ENCODE assay signal across 27 mouse cellular contexts in the genomic region with DNA sequence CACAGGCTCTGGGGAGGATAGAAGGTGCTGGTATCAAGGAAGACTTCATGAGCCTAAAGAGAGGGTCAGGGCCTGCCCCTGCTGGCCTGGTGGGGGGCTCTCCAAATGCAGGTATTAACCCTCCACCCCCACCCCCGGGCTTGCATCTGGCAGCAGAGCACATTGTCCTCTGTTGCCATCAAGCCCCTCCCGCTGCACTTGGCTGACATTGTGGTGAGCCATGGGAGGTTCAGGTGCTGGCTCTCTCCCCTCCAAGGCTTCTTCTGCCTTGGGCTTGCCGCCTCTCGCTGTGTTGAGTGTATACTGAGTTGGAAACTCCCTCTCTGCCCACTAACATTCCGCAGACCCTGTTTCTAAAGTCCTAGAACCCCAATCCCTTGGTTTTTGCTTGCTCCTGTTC.
DNase-seq lines count a peak whose midpoint lies in the region; ATAC-seq and TF ChIP-seq lines count a peak whose summit lies in the region.
"Had no signal": no experiment of that assay in that cellular context is flagged by ENCODE, and none has a peak within 500 bp of the region (broad histone marks: within the 10 kb centered on the region; RNA-seq: fewer than 3 reads in every experiment).

No protein-coding gene starts in this region.

- no peaks in the 10 kb centered on the region for H3K27me3 ChIP-seq in cerebellum, adult 2 months (ENCODE audit: control insufficient read depth, insufficient read depth, low read length)
- no peaks in the 10 kb centered on the region for H3K27me3 ChIP-seq in forebrain, embryonic 13.5 days
- H3K27me3 ChIP-seq in forebrain, embryonic 15.5 days = no peaks in the 10 kb centered on the region
- no peaks in the 10 kb centered on the region for H3K27me3 ChIP-seq in limb, embryonic 15.5 days
- H3K27me3 ChIP-seq in limb, embryonic 10.5 days (ENCODE audit: low read depth, poor library complexity, severe bottlenecking) = no peaks in the 10 kb centered on the region
- H3K27me3 ChIP-seq in neural tube, embryonic 13.5 days = no peaks in the 10 kb centered on the region
- H3K27me3 ChIP-seq: CH12.LX; heart, embryonic 15.5 days; hindbrain, embryonic 15.5 days; kidney, embryonic 15.5 days; limb, embryonic 13.5 days had no signal

- H3K9me3 ChIP-seq in forebrain, embryonic 13.5 days (replicated peaks) = no peaks in the 10 kb centered on the region
- no peaks in the 10 kb centered on the region for H3K9me3 ChIP-seq in forebrain, embryonic 15.5 days
- no peaks in the 10 kb centered on the region for H3K9me3 ChIP-seq in limb, embryonic 15.5 days
- H3K9me3 ChIP-seq in limb, embryonic 10.5 days (replicated peaks) = no peaks in the 10 kb centered on the region
- H3K9me3 ChIP-seq in neural tube, embryonic 13.5 days = no peaks in the 10 kb centered on the region
- H3K9me3 ChIP-seq: heart, embryonic 15.5 days; hindbrain, embryonic 15.5 days; kidney, embryonic 15.5 days; limb, embryonic 13.5 days had no signal

- H3K27ac ChIP-seq in cerebellum, adult 2 months (ENCODE audit: insufficient read depth, low read length) = 0 out of 2 replicates have a peak overlapping the region, but pooled peaks have one; percentile 28
- H3K27ac ChIP-seq in forebrain, embryonic 13.5 days = 0 out of 2 replicates have a peak overlapping the region, but pooled peaks have one; percentile 16
- no peak overlapping the region for H3K27ac ChIP-seq in forebrain, embryonic 15.5 days (replicated peaks)
- 0 out of 2 replicates have a peak overlapping the region, but pooled peaks have one; percentile 57 for H3K27ac ChIP-seq in limb, embryonic 15.5 days
- H3K27ac ChIP-seq in limb, embryonic 10.5 days = no peak overlapping the region
- H3K27ac ChIP-seq in neural tube, embryonic 13.5 days (replicated peaks) = 0 out of 2 replicates have a peak overlapping the region, but pooled peaks have one; percentile 13
- H3K27ac ChIP-seq: heart, embryonic 15.5 days; hindbrain, embryonic 15.5 days; kidney, embryonic 15.5 days; left cerebral cortex, adult 2 months; limb, embryonic 13.5 days; liver, embryonic 14.5 days; macrophage had no signal

- H3K9ac ChIP-seq in forebrain, embryonic 13.5 days = no peak overlapping the region
- H3K9ac ChIP-seq in forebrain, embryonic 15.5 days (replicated peaks) = no peak overlapping the region
- H3K9ac ChIP-seq in limb, embryonic 15.5 days = no peak overlapping the region
- no peak overlapping the region for H3K9ac ChIP-seq in neural tube, embryonic 13.5 days
- H3K9ac ChIP-seq: forebrain, postnatal 0 days; heart, embryonic 15.5 days; hindbrain, embryonic 15.5 days; kidney, embryonic 15.5 days; limb, embryonic 13.5 days; liver, embryonic 14.5 days had no signal

- no peak for ATAC-seq in forebrain, embryonic 13.5 days
- no peak for ATAC-seq in forebrain, embryonic 15.5 days (replicated peaks)
- ATAC-seq in limb, embryonic 15.5 days (ENCODE audit: insufficient number of reproducible peaks, low FRiP score, low TSS enrichment, low read depth) = no peak
- no peak for ATAC-seq in neural tube, embryonic 13.5 days (ENCODE audit: low read depth)
- ATAC-seq: activated CD4-positive, CD25-positive, alpha-beta regulatory T cell, adult 4 months; forebrain, postnatal 0 days had no signal

- peaks cover 79% of the 10 kb centered on the region for H3K4me1 ChIP-seq in cerebellum, adult 2 months (ENCODE audit: control insufficient read depth, insufficient read depth, low read length)
- peaks cover 14% of the 10 kb centered on the region for H3K4me1 ChIP-seq in forebrain, embryonic 13.5 days
- H3K4me1 ChIP-seq in forebrain, embryonic 15.5 days = peaks cover 3% of the 10 kb centered on the region; the same call in 1 of the 2 replicates
- H3K4me1 ChIP-seq in limb, embryonic 15.5 days = peaks cover 50% of the 10 kb centered on the region
- peaks cover 30% of the 10 kb centered on the region for H3K4me1 ChIP-seq in limb, embryonic 10.5 days
- H3K4me1 ChIP-seq in neural tube, embryonic 13.5 days (replicated peaks) = peaks cover 59% of the 10 kb centered on the region

- TF ChIP-seq POLR2A in cerebellum, adult 2 months (IDR thresholded peaks at IDR 0.05; ENCODE audit: borderline replicate concordance, insufficient read depth, low read length) = no peak

- peak in 1 of 2 experiments; percentile 51 for DNase-seq in cerebellum, adult 2 months
- no peak for DNase-seq in cerebellum, adult 8-10 months
- DNase-seq in limb, embryonic 10.5 days (ENCODE audit: low spot score) = no peak
- DNase-seq in neural tube, embryonic 10.5 days (ENCODE audit: extremely low spot score, low spot score) = no peak
- DNase-seq: adrenal gland, adult 2 months; adrenal gland, postnatal 36 days; forebrain, postnatal 0 days; kidney, adult 18-20 months; kidney, postnatal 25 days; lung, adult 2 months; lung, postnatal 10 days; right cerebral cortex, adult 18-20 months; spleen, adult 18-20 months had no signal

- WGBS in cerebellum, adult 2 months = 22% methylated on average over 5 of the region's 5 CpGs
- WGBS in forebrain, embryonic 13.5 days = 77% methylated on average over 5 of the region's 5 CpGs
- 79% methylated on average over 5 of the region's 5 CpGs for WGBS in forebrain, embryonic 15.5 days
- WGBS in limb, embryonic 15.5 days = 74% methylated on average over 5 of the region's 5 CpGs
- WGBS in limb, embryonic 10.5 days = 87% methylated on average over 5 of the region's 5 CpGs
- 87% methylated on average over 5 of the region's 5 CpGs for WGBS in neural tube, embryonic 13.5 days

- TF ChIP-seq CTCF in cerebellum, adult 2 months (IDR thresholded peaks at IDR 0.05; ENCODE audit: borderline replicate concordance, insufficient read depth, low read depth, low read length) = no peak

- no peak overlapping the region for H3K4me3 ChIP-seq in cerebellum, adult 2 months (replicated peaks; ENCODE audit: insufficient read depth, low read depth, low read length)
- H3K4me3 ChIP-seq in forebrain, embryonic 13.5 days = no peak overlapping the region
- H3K4me3 ChIP-seq in forebrain, embryonic 15.5 days = no peak overlapping the region
- no peak overlapping the region for H3K4me3 ChIP-seq in limb, embryonic 15.5 days
- H3K4me3 ChIP-seq in limb, embryonic 10.5 days = no peak overlapping the region
- H3K4me3 ChIP-seq in neural tube, embryonic 13.5 days = no peak overlapping the region
- H3K4me3 ChIP-seq: erythroblast, embryonic 14.5 days; heart, embryonic 15.5 days; hindbrain, embryonic 15.5 days; kidney, embryonic 15.5 days; left cerebral cortex, adult 2 months; limb, embryonic 13.5 days had no signal

- no peak overlapping the region for H3K4me2 ChIP-seq in forebrain, embryonic 13.5 days
- no peak overlapping the region for H3K4me2 ChIP-seq in forebrain, embryonic 15.5 days (replicated peaks)
- H3K4me2 ChIP-seq in limb, embryonic 15.5 days = no peak overlapping the region
- H3K4me2 ChIP-seq in neural tube, embryonic 13.5 days = no peak overlapping the region
- H3K4me2 ChIP-seq: heart, embryonic 15.5 days; hindbrain, embryonic 15.5 days; kidney, embryonic 15.5 days; limb, embryonic 13.5 days had no signal

- peaks cover 75% of the 10 kb centered on the region for H3K36me3 ChIP-seq in forebrain, embryonic 13.5 days (ENCODE audit: poor library complexity, severe bottlenecking)
- peaks cover 8% of the 10 kb centered on the region for H3K36me3 ChIP-seq in forebrain, embryonic 15.5 days
- peaks cover 55% of the 10 kb centered on the region for H3K36me3 ChIP-seq in limb, embryonic 15.5 days
- H3K36me3 ChIP-seq in limb, embryonic 10.5 days = peaks cover 93% of the 10 kb centered on the region
- peaks cover 59% of the 10 kb centered on the region for H3K36me3 ChIP-seq in neural tube, embryonic 13.5 days

Comparison
In these comparisons a context has a peak if more than half of its experiments do, and no peak if none do; other contexts are left out.
1. H3K27ac ChIP-seq: peak in cerebellum, adult 2 months (single experiment), forebrain, embryonic 13.5 days (single experiment), limb, embryonic 15.5 days (single experiment) and neural tube, embryonic 13.5 days (single experiment); none in forebrain, embryonic 15.5 days (single experiment) and limb, embryonic 10.5 days (single experiment).